Mouse (Mus musculus): ENCODE measurements around the gene Ly9.

Gene Ly9

GRCm38 (mm10) chr1:171584584-171584983 lies 22.6 kb downstream of the Ly9 start:
- DNase-seq (ENCODE audit: low read depth, low spot score), result no peak

GRCm38 (mm10) chr1:171577168-171577567 lies 30.0 kb downstream of the Ly9 start:
- no peak for DNase-seq (ENCODE audit: low read depth, low spot score)

GRCm38 (mm10) chr1:171568436-171568835 lies 38.8 kb downstream of the Ly9 start:
- no peak for DNase-seq (ENCODE audit: low read depth, low spot score)

- peak; percentile 40 for DNase-seq (ENCODE audit: low read depth, low spot score)
These were observed 40.4 kb downstream of the Ly9 start for GRCm38 (mm10) chr1:171566777-171567176.

GRCm38 (mm10) chr1:171565888-171566287 lies 41.3 kb downstream of the Ly9 start:
- no peak for DNase-seq (ENCODE audit: low read depth, low spot score)

GRCm38 (mm10) chr1:171564247-171564646 lies 43.0 kb downstream of the Ly9 start:
- DNase-seq (ENCODE audit: low read depth, low spot score), result no peak

- no peak for DNase-seq (ENCODE audit: low read depth, low spot score)
These were observed 44.2 kb downstream of the Ly9 start for GRCm38 (mm10) chr1:171563042-171563441.

- DNase-seq (ENCODE audit: low read depth, low spot score), result no peak
These were observed 45.5 kb downstream of the Ly9 start for GRCm38 (mm10) chr1:171561639-171562225.

- no peak for DNase-seq (ENCODE audit: low read depth, low spot score)
These were observed 46.0 kb downstream of the Ly9 start for GRCm38 (mm10) chr1:171561200-171561599.

GRCm38 (mm10) chr1:171560262-171560661 lies 46.9 kb downstream of the Ly9 start:
- no peak for DNase-seq (ENCODE audit: low read depth, low spot score)

GRCm38 (mm10) chr1:171558898-171559297 lies 48.3 kb downstream of the Ly9 start, which contains the start of gene Cd244a:
Gene Cd244a, plus strand, starts transcription at chr1:171559193.
- no peak for DNase-seq (ENCODE audit: low read depth, low spot score)

- no peak for DNase-seq (ENCODE audit: low read depth, low spot score)
These were observed 48.8 kb downstream of the Ly9 start for GRCm38 (mm10) chr1:171558407-171558806.

GRCm38 (mm10) chr1:171556366-171556765 lies 50.8 kb downstream of the Ly9 start:
- DNase-seq (ENCODE audit: low read depth, low spot score), result no peak

- no peak for DNase-seq (ENCODE audit: low read depth, low spot score)
These were observed 53.6 kb downstream of the Ly9 start for GRCm38 (mm10) chr1:171553359-171554341.

GRCm38 (mm10) chr1:171552230-171552629 lies 55.0 kb downstream of the Ly9 start:
- no peak for DNase-seq (ENCODE audit: low read depth, low spot score)

GRCm38 (mm10) chr1:171551326-171551725 lies 55.9 kb downstream of the Ly9 start:
- no peak for DNase-seq (ENCODE audit: low read depth, low spot score)

GRCm38 (mm10) chr1:171540694-171541093 lies 66.5 kb downstream of the Ly9 start:
- no peak for DNase-seq (ENCODE audit: low read depth, low spot score)

Measured in c-Kit-negative CD71-positive TER-119-positive erythroid progenitor cells, embryonic 14.5 days (primary cell).